Mouse (Mus musculus) embryonic facial prominence, embryonic 12.5 days (tissue): ENCODE results near the gene Ubqln4. TPM values are rescaled to one million over a fixed set of nuclear protein-coding genes. Genes with fewer than 3 reads are reported as not detected.
A peak's percentile ranks its signal among the peaks of the same experiment; 100 is the strongest.

Experiments used
- ATAC-seq: fragments of 200-750 bp; cut with Nextera tagmentation; 2 replicates; pipeline ENCODE4 v1.8.0; 2017; ENCODE audit not compliant: insufficient number of reproducible peaks, insufficient read depth, low FRiP score, low TSS enrichment
- H3K27ac ChIP-seq: fragments of 300-500 bp; sonication (generic); 2 replicates; pipeline ENCODE4 v1.5.1; 2016; ENCODE audit warnings: mild to moderate bottlenecking
- H3K27me3 ChIP-seq: fragments of 300-500 bp; sonication (generic); 2 replicates; pipeline ENCODE4 v1.6.1; 2016; ENCODE audit warnings: mild to moderate bottlenecking, moderate library complexity
- H3K36me3 ChIP-seq: fragments of 300-500 bp; sonication (generic); 2 replicates; pipeline ENCODE4 v1.6.1; 2016; ENCODE audit warnings: mild to moderate bottlenecking
- H3K4me1 ChIP-seq: fragments of 300-500 bp; sonication (generic); 2 replicates; pipeline ENCODE4 v1.6.1; 2016
- H3K4me2 ChIP-seq: fragments of 300-500 bp; sonication (generic); replicated peaks from 2 replicates; pipeline ENCODE4 v1.6.1; 2016; ENCODE audit warnings: mild to moderate bottlenecking, moderate library complexity
- H3K4me3 ChIP-seq: fragments of 300-500 bp; sonication (generic); 2 replicates; pipeline ENCODE4 v1.5.1; 2016; ENCODE audit warnings: mild to moderate bottlenecking
- H3K9ac ChIP-seq: fragments of 300-500 bp; sonication (generic); 2 replicates; pipeline ENCODE4 v1.6.1; 2016; ENCODE audit warnings: mild to moderate bottlenecking, moderate library complexity
- H3K9me3 ChIP-seq: fragments of 300-500 bp; sonication (generic); 2 replicates; pipeline ENCODE4 v1.6.1; 2016; ENCODE audit warnings: mild to moderate bottlenecking, moderate library complexity
- WGBS: fragments of 180-500 bp; shearing (Covaris S2); methylation state at CpG from one replicate; pipeline ENCODE4 v1.1.7; 2016; 5-methylcytosine and 5-hydroxymethylcytosine counted together
- polyA plus RNA-seq: library from polyadenylated mRNA; unstranded; fragments of >200 nt; fragmentation: Nextera tagmentation; extraction: Ambion mirVana; gene quantifications from 2 replicates; pipeline ENCODE4 v1.2.1, GENCODE M21; 2016

Gene Ubqln4
- 57.5 and 63.7 TPM in 2 replicates for polyA plus RNA-seq

DNA sequence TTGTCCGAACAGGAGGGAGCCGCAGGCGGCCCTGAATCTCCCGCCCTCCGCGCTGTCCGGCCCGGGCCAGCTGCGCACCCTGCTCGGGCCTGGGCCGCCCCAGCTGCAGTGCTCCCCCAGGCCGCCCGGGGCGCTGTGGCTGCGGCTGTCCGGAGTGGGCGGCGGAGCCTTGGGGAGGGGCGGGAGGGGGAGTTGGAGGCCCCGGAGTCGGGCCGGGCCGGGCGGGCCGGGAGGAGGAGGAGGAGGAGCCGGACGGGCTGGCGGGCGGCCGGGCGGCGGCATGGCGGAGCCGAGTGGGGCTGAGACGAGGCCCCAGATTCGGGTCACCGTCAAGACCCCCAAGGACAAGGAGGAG is at the start of gene Ubqln4:
Ubqln4 (plus strand) TSS at position 234 of the 355 bp plus-strand sequence.
- H3K4me1 ChIP-seq: peaks cover 27% of the 10 kb centered on the region
- no peaks in the 10 kb centered on the region for H3K27me3 ChIP-seq
- peaks cover 29% of the 10 kb centered on the region for H3K36me3 ChIP-seq
- H3K27ac ChIP-seq: peak within 1 kb of the TSS; percentile 97
- H3K9me3 ChIP-seq: no peaks in the 10 kb centered on the region
- WGBS: under 1% methylated on average over 22 of the region's 37 CpGs
- H3K9ac ChIP-seq: peak within 1 kb of the TSS; percentile 93
- H3K4me3 ChIP-seq: peak within 1 kb of the TSS; percentile 87
- peak; percentile 89 for ATAC-seq
- H3K4me2 ChIP-seq: peak within 1 kb of the TSS; percentile 65

DNA sequence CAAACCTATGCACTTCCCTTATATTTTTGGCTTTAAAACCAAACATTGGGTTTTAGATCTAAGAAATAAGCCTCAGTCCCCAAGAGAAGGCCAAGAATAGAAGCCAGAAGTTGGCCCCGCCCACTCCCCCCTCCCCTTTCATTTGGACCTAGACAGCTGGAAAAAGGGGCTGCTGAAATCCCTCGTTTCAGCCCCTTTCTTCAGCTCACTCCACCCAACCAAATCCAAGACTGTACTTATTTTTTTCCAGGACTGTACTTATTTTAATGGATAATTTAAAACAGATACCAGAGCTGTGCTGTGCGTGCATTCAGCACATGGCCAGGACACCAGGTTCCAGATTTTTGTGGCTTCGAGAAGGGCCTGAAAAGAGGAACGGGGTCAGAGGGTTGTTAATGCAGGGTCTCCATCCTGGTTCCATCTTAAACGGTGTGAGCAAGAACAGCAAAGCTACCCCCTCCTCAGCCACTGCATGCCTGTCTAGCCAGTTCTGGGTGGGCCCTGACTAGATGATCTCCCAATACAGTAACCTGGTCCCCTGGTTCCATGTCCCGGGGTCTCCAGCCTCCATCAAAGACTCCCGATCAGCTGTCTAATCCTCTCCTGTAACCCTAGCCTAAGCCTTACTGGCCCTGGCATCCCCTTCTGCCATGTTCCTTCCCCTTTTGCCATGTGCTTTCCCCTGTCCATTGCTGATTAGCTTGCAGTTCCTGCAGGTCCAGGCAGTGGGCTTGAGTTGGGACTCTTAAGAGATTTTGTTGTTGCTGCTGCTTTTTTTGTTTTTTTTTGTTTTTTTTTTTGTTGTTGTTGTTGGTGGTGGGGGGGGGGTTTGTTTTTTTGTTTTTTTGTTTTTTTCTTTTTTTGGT is 49.4 kb upstream of the Ubqln4 start:
- peaks cover 44% of the 10 kb centered on the region for H3K4me1 ChIP-seq
- H3K9ac ChIP-seq: no peak overlapping the region
- WGBS: 23% methylated on average over 8 of the region's 8 CpGs
- no peaks in the 10 kb centered on the region for H3K36me3 ChIP-seq
- no peaks in the 10 kb centered on the region for H3K27me3 ChIP-seq
- H3K4me2 ChIP-seq: peak overlapping the region; percentile 98; the same call in 1 of the 2 replicates
- no peaks in the 10 kb centered on the region for H3K9me3 ChIP-seq
- H3K4me3 ChIP-seq: no peak overlapping the region
- ATAC-seq: no peak
- peak overlapping the region; percentile 89 for H3K27ac ChIP-seq

DNA sequence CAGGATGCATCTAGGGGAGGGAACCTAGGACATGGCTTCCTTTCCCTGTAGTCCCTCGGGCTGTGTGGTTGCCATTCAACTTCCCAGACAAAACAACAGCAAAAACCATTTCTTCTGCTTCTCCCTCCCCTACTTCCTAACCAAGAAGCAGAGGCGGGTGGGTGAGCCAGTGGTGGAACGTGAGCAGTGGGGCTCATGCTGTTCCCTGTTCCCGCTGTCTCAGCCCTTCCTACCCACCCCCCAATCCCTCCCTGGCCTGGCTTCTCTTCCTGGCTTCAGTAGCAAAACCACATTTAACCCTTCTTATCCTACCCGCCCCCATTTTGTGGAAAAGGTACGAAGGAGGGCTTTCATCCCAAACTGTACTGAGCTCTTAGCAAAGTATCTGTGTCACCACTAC is 48.5 kb upstream of the Ubqln4 start:
- no peaks in the 10 kb centered on the region for H3K36me3 ChIP-seq
- peaks cover 50% of the 10 kb centered on the region for H3K4me1 ChIP-seq
- H3K4me3 ChIP-seq: no peak overlapping the region
- peak overlapping the region; percentile 89 for H3K27ac ChIP-seq
- WGBS: 49% methylated on average over 6 of the region's 6 CpGs
- no peaks in the 10 kb centered on the region for H3K9me3 ChIP-seq
- no peak overlapping the region for H3K9ac ChIP-seq
- no peaks in the 10 kb centered on the region for H3K27me3 ChIP-seq
- no peak for ATAC-seq
- no peak overlapping the region for H3K4me2 ChIP-seq

DNA sequence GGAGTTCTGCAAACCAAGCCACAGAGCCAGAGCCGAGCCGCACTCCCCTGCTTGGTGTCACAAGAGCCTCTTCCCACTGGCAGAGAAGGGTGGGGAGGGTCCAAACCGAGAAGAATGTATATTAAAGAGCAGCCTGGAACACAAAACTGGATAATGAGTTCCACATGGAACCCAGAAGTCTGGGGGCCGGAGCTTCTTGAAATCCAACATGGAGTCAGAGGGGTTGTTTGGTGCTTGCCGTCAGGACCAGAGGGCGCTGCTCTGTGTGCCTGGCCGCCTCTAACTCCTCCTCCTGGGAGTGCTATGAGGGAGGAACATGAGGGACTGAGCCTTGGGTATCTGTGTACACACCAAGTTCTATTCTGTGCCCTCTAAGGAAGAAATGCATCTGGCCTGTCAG is 47.8 kb upstream of the Ubqln4 start:
- H3K9ac ChIP-seq: no peak overlapping the region
- WGBS: 17% methylated on average over 7 of the region's 7 CpGs
- ATAC-seq: no peak
- H3K27me3 ChIP-seq: no peaks in the 10 kb centered on the region
- H3K9me3 ChIP-seq: no peaks in the 10 kb centered on the region
- peak overlapping the region; percentile 89 for H3K27ac ChIP-seq
- no peak overlapping the region for H3K4me3 ChIP-seq
- H3K36me3 ChIP-seq: no peaks in the 10 kb centered on the region
- H3K4me2 ChIP-seq: no peak overlapping the region
- peaks cover 53% of the 10 kb centered on the region for H3K4me1 ChIP-seq

DNA sequence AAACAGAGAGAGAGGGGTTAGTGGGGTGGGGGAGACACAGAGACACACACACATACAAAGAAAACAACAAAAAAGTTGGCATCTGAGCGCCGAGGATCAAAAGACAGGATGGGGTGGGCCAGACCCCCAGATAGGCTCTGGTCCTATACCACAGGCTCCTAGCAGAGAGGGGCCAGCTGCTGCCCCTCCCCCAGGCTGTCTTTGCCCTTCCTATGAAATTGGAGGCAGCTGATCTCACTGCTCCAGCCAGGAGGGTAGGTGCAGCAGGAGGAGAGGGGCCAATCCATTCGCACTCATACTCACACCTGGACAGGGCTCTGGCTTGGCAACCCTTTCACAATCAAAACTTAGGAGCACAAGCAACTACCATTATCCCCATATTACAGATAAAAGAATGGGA is 44.3 kb upstream of the Ubqln4 start:
- WGBS: 65% methylated on average over 3 of the region's 3 CpGs
- Histone ChIP-seq H3K4me2 (peak overlapping the region; percentile 51), H3K27ac (peak overlapping the region; percentile 93), H3K36me3 (no peaks in the 10 kb centered on the region), H3K4me3 (peak overlapping the region; percentile 33), H3K9me3 (no peaks in the 10 kb centered on the region), H3K4me1 (peaks cover 55% of the 10 kb centered on the region), H3K9ac (peak overlapping the region; percentile 41; the same call in 1 of the 2 replicates), H3K27me3 (no peaks in the 10 kb centered on the region)
- ATAC-seq: no peak

DNA sequence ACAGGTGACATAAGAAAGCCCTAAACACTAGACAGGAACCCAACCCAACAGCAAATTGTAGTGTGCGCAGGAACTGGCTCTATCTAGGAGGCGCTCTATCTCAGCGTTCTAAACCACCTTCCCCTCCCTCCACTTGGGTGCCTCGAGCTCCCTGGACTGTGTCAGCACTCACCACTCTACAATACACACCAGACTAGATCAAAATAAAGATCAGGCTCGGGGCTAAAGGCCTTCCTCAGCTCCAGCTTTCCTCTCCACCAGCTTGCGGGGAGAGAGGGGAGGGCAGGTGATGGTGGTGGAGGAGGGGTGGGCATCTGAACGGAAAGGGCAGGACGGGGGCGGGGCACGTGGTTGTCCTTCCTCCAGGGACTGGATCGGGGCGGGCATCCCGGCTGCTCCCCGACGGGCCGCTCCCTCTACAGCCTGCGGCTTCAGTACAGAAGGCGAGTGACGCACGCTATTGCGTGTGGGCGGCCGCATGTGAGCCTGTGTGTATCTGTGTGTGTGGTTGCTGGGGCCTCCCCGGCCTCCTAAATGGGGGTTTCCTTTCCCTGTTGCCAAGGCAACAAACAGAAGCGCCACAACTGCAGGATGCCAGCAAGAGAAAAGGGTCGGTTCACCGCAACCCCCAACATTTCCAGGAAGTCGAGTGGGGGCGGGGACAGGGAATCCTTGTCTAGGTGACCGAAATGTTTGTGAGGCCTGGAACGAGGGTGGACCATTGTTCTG is 43.7 kb upstream of the Ubqln4 start, which contains the start of gene Lmna:
Lmna (minus strand) TSS at position 265 of the 729 bp plus-strand sequence.
- Histone ChIP-seq H3K27ac (peak within 1 kb of the TSS; percentile 93), H3K27me3 (no peaks in the 10 kb centered on the region), H3K4me3 (peak within 1 kb of the TSS; percentile 33), H3K36me3 (no peaks in the 10 kb centered on the region), H3K9ac (peak within 1 kb of the TSS; percentile 41), H3K4me2 (peak within 1 kb of the TSS; percentile 51), H3K4me1 (peaks cover 51% of the 10 kb centered on the region), H3K9me3 (no peaks in the 10 kb centered on the region)
- WGBS: under 1% methylated on average over 30 of the region's 31 CpGs
- ATAC-seq: peak; percentile 95

- Histone ChIP-seq H3K27ac (peak overlapping the region; percentile 93), H3K4me2 (peak overlapping the region; percentile 51), H3K36me3 (no peaks in the 10 kb centered on the region), H3K4me3 (peak overlapping the region; percentile 33; the same call in 1 of the 2 replicates), H3K9me3 (no peaks in the 10 kb centered on the region), H3K4me1 (peaks cover 43% of the 10 kb centered on the region), H3K27me3 (no peaks in the 10 kb centered on the region), H3K9ac (0 out of 2 replicates have a peak overlapping the region, but pooled peaks have one; percentile 41)
- WGBS: 54% methylated on average over 13 of the region's 13 CpGs
- no peak for ATAC-seq
Observed at GRCm38 (mm10) chr3:88510421-88511289, 42.9 kb upstream of the Ubqln4 start.

DNA sequence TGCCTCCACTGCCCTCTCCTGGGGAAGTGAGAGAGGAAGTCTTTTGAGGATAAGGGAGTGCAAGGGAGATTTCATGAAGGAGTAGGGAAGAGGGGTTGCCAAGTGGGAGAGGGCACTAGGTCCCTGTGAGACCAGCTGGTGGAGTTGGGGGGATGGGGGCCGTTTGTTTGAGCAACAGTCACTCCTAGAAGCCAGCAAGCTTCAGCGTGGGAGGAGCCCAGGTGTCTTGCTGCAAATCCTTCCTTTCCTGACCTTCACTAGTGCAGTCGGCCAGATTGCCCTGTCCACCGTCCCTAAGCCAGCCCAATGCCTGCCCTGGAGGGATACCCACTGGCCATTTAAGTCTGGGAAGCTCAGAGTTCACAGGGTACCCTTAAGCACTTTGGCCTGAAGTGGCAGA is 42.0 kb upstream of the Ubqln4 start:
- Histone ChIP-seq H3K4me2 (no peak overlapping the region), H3K9me3 (no peaks in the 10 kb centered on the region), H3K36me3 (no peaks in the 10 kb centered on the region), H3K9ac (no peak overlapping the region), H3K4me3 (no peak overlapping the region), H3K27me3 (no peaks in the 10 kb centered on the region), H3K4me1 (peaks cover 39% of the 10 kb centered on the region), H3K27ac (peak overlapping the region; percentile 81)
- ATAC-seq: no peak
- 43% methylated on average over 4 of the region's 4 CpGs for WGBS

DNA sequence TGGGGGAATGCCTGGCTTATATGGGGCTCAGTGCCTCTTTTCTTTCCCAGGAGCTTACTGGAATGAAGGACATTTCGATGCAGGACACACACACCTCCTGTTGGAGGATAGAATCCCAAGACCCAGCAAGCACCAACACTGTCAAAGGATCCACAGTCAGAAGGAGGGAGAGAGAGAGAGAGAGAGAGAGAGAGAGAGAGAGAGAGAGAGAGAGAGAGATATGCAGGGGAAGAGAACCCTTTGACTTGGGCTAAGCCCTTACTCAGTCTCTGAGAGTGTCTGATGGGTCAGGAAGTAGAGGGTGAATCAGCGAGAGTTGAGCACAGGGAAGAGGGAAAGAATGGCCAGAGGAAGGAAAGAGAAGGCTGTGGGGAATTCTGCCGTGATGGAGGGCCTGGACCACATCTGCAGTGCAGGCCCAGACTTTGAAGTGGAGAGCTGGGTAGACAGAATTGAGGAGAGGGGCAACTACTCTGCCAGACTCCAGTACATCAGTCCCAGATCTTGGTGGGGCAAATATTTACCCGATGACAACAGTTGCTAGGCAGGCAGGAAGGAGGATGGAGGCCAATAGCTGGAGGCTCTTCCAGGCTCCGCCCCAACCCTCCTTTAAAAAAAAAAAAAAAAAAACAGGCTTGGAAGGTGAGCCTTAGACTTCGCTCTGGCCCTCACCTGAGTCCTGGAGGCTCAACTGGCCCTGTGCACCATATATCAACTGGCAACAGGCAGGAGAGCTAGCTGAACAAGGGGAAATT is 41.2 kb upstream of the Ubqln4 start:
- Histone ChIP-seq H3K4me2 (peak overlapping the region; percentile 6; the same call in 1 of the 2 replicates), H3K9ac (no peak overlapping the region), H3K4me3 (no peak overlapping the region), H3K27me3 (no peaks in the 10 kb centered on the region), H3K9me3 (no peaks in the 10 kb centered on the region), H3K36me3 (no peaks in the 10 kb centered on the region), H3K4me1 (peaks cover 39% of the 10 kb centered on the region), H3K27ac (peak overlapping the region; percentile 81)
- no peak for ATAC-seq
- 33% methylated on average over 6 of the region's 6 CpGs for WGBS

DNA sequence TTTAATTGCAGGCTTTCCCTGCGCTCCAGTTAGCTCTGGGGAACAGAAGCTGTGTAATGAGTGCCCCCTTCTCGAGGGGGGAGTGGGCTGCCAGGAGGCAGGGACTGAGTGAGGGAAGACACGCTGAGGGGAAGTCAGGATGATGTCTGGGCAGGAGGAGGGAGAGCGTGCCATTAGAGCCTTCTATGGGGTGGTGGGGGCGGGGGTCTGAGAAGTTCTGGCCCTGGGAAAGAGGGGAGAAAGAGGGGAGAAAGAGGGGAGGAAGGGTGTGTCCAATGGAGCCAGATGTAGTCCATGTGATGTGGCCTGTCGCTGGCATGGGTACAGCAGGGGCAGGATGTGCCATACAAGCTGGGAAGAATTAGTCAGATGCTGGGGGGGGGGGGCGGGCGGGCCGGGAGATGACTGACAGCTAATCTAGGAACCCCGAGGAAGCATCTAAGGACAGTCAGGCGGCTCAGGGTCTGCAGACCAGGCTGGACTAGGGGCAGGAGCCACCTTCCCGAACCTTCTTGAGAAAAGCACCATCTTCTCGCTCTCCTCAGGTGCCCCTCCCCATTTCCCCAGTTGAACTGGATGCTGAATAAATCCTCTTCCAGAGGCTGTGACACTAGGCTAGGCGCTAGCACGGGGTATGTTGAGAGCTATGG is 40.5 kb upstream of the Ubqln4 start:
- peak overlapping the region; percentile 6; the same call in 1 of the 2 replicates for H3K4me2 ChIP-seq

More for the DNA sequence above, 40.5 kb upstream of the Ubqln4 start:
- no peak for ATAC-seq
- Histone ChIP-seq H3K9me3 (no peaks in the 10 kb centered on the region), H3K4me1 (peaks cover 39% of the 10 kb centered on the region), H3K9ac (no peak overlapping the region), H3K36me3 (no peaks in the 10 kb centered on the region), H3K27ac (peak overlapping the region; percentile 81), H3K27me3 (no peaks in the 10 kb centered on the region), H3K4me3 (no peak overlapping the region)
- 29% methylated on average over 13 of the region's 15 CpGs for WGBS
